In the genomic region with DNA sequence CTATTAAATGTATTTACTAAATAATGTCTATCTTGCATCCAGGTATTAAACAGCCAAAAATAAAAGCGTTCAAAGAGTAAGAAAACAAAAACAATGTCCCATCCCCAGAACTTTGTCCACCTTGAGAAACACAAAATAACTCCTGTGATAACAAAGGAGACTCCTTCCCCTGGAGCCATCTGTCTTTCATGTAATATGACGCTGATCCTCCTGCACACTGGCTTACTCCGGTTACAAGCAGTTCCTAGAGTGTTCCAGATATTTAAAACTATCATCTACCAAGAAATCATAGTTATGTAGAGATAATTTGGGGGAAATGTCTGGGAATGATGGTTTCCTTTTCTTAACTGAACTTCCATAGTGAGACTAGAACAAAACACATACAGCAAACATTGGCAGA, we compare ENCODE assay signal across 27 mouse cellular contexts.
DNase-seq lines count a peak whose midpoint lies in the region; ATAC-seq lines count a peak whose summit lies in the region.
"Had no signal": no experiment of that assay in that cellular context is flagged by ENCODE, and none has a peak within 500 bp of the region (broad histone marks: within the 10 kb centered on the region; RNA-seq: fewer than 3 reads in every experiment).

No protein-coding gene starts in this region.

- no peaks in the 10 kb centered on the region for H3K36me3 ChIP-seq in kidney, embryonic 15.5 days
- H3K36me3 ChIP-seq: embryonic facial prominence, embryonic 12.5 days; forebrain, embryonic 12.5 days; forebrain, embryonic 15.5 days; G1E; hindbrain, embryonic 12.5 days; hindbrain, embryonic 15.5 days; intestine, embryonic 15.5 days had no signal

- no peak for DNase-seq in kidney, adult 18-20 months
- DNase-seq in embryo, embryonic 10 days (ENCODE audit: low spot score), result peak; percentile 8
- DNase-seq in embryo, embryonic 11 days, result peak; percentile 26
- peak; percentile 16 for DNase-seq in forelimb bud, embryonic 11.5 days (ENCODE audit: low read depth, low spot score)
- DNase-seq in adrenal gland, adult 2 months, result no peak
- no peak for DNase-seq in right cerebral cortex, adult 18-20 months
- no peak for DNase-seq in urinary bladder, postnatal 25 days (ENCODE audit: low spot score)
- DNase-seq: adrenal gland, postnatal 14 days; B cell, adult 2 months; cerebellum, adult 11 months; cerebellum, adult 2 months; cerebellum, adult 9-11 months; cerebellum, postnatal 25 days; gastrocnemius, postnatal 10 days; heart, adult 11 months had no signal

- no peak overlapping the region for H3K4me2 ChIP-seq in kidney, embryonic 15.5 days
- H3K4me2 ChIP-seq: embryonic facial prominence, embryonic 12.5 days; forebrain, embryonic 12.5 days; forebrain, embryonic 15.5 days; heart, embryonic 11.5 days; hindbrain, embryonic 12.5 days; hindbrain, embryonic 15.5 days; intestine, embryonic 15.5 days had no signal

- H3K9ac ChIP-seq in kidney, embryonic 15.5 days, result no peak overlapping the region
- H3K9ac ChIP-seq: embryonic facial prominence, embryonic 12.5 days; forebrain, embryonic 12.5 days; forebrain, embryonic 15.5 days; hindbrain, embryonic 12.5 days; hindbrain, embryonic 15.5 days; intestine, embryonic 15.5 days had no signal

- H3K9me3 ChIP-seq in kidney, embryonic 15.5 days (replicated peaks), result no peaks in the 10 kb centered on the region
- H3K9me3 ChIP-seq: embryonic facial prominence, embryonic 12.5 days; forebrain, embryonic 12.5 days; forebrain, embryonic 15.5 days; G1E; hindbrain, embryonic 12.5 days; hindbrain, embryonic 15.5 days; intestine, embryonic 15.5 days had no signal

- ATAC-seq in kidney, embryonic 15.5 days (replicated peaks; ENCODE audit: low FRiP score), result 0 out of 2 replicates have a peak, but pooled peaks have one; percentile 56
- ATAC-seq: forebrain, embryonic 15.5 days; intestine, embryonic 15.5 days; Patski had no signal

- H3K27me3 ChIP-seq in kidney, embryonic 15.5 days, result no peaks in the 10 kb centered on the region
- H3K27me3 ChIP-seq: CH12.LX; embryonic facial prominence, embryonic 12.5 days; forebrain, embryonic 12.5 days; forebrain, embryonic 15.5 days; hindbrain, embryonic 12.5 days; hindbrain, embryonic 15.5 days; intestine, embryonic 15.5 days had no signal

- H3K27ac ChIP-seq in kidney, embryonic 15.5 days, result no peak overlapping the region
- H3K27ac ChIP-seq: embryonic facial prominence, embryonic 12.5 days; forebrain, embryonic 12.5 days; forebrain, embryonic 15.5 days; hindbrain, embryonic 12.5 days; hindbrain, embryonic 15.5 days; intestine, embryonic 15.5 days had no signal

- H3K4me1 ChIP-seq in kidney, embryonic 15.5 days, result peaks cover 6% of the 10 kb centered on the region; the same call in 1 of the 2 replicates
- H3K4me1 ChIP-seq: embryonic facial prominence, embryonic 12.5 days; forebrain, embryonic 12.5 days; forebrain, embryonic 15.5 days; hindbrain, embryonic 12.5 days; hindbrain, embryonic 15.5 days; intestine, embryonic 15.5 days had no signal

- 12% methylated on average over 3 of the region's 3 CpGs for WGBS in kidney, embryonic 15.5 days

- no peak overlapping the region for H3K4me3 ChIP-seq in kidney, embryonic 15.5 days (replicated peaks)
- H3K4me3 ChIP-seq: embryonic facial prominence, embryonic 12.5 days; erythroblast, embryonic 14.5 days; forebrain, embryonic 12.5 days; forebrain, embryonic 15.5 days; hindbrain, embryonic 12.5 days; hindbrain, embryonic 15.5 days; intestine, embryonic 15.5 days had no signal

Comparison
In these comparisons a context has a peak if more than half of its experiments do, and no peak if none do; other contexts are left out.
1. DNase-seq: peak in embryo, embryonic 10 days (single experiment), embryo, embryonic 11 days (single experiment) and forelimb bud, embryonic 11.5 days (single experiment); none in kidney, adult 18-20 months (single experiment), adrenal gland, adult 2 months (single experiment), right cerebral cortex, adult 18-20 months (single experiment) and urinary bladder, postnatal 25 days (single experiment).